Mouse (Mus musculus): ENCODE measurements around the gene Cep170b. TPM values are rescaled to one million over a fixed set of nuclear protein-coding genes. Genes with fewer than 3 reads are reported as not detected.

Gene Cep170b
- total RNA-seq, 4 experiments from 2014 or later: 252 to 327 (median 295) TPM

Small RNA genes within 50 kb of the gene (microRNA-seq; reads per million reads assigned to microRNA genes)
- 1.3 to 2.2 reads per million in 2 experiments for gene Mir6940

Other genes starting within 250 kb of the Cep170b start
- gene A530016L24Rik, start 231.0 kb upstream of the Cep170b start, total RNA-seq (2022): under 1 TPM; 0.20 to 0.37 (median 0.34) TPM
- 100 to 1,000 TPM; 115 to 127 (median 124) TPM for gene Tmem179, start 203.7 kb upstream of the Cep170b start, total RNA-seq (2022)
- gene Inf2, start 131.7 kb upstream of the Cep170b start, total RNA-seq (2022): 100 to 1,000 TPM; 171 to 194 (median 182) TPM
- 10 to 100 TPM; 21.8 to 41.0 (median 28.6) TPM for gene Adssl1, start 100.4 kb upstream of the Cep170b start, total RNA-seq (2022)
- 10 to 100 TPM; 16.8 to 26.8 (median 23.8) TPM for gene Siva1, start 75.8 kb upstream of the Cep170b start, total RNA-seq (2022)
- 100 to 1,000 TPM; 158 to 174 (median 171) TPM for gene Akt1, start 45.6 kb upstream of the Cep170b start, total RNA-seq (2022)
- 1 to 10 TPM in 2 of 4 experiments, under 1 TPM in 2; 0.81 to 1.7 (median 1.1) TPM for gene Zbtb42, start 41.6 kb upstream of the Cep170b start, total RNA-seq (2022)
- 10 to 100 TPM in 3 of 4 experiments, 1 to 10 TPM in 1; 10.0 to 22.8 (median 16.5) TPM for gene Pld4, start 40.2 kb downstream of the Cep170b start, total RNA-seq (2022)
- 1 to 10 TPM; 7.5 to 9.3 (median 8.1) TPM for gene Ahnak2, start 82.2 kb downstream of the Cep170b start, total RNA-seq (2022)
- gene Clba1, start 88.5 kb downstream of the Cep170b start, total RNA-seq (2022): 10 to 100 TPM; 15.1 to 16.5 (median 16.1) TPM
- gene Cdca4, start 109.0 kb downstream of the Cep170b start, total RNA-seq (2022): 10 to 100 TPM in 3 of 4 experiments, 1 to 10 TPM in 1; 9.5 to 12.3 (median 10.2) TPM
- gene Gpr132, start 147.8 kb downstream of the Cep170b start, total RNA-seq (2022): under 1 TPM in 3 of 4 experiments, not detected in 1; 0.14 to 0.23 (median 0.15) TPM
- gene Jag2, start 209.3 kb downstream of the Cep170b start, total RNA-seq (2022): 10 to 100 TPM; 48.1 to 69.9 (median 58.9) TPM
- gene Nudt14, start 221.7 kb downstream of the Cep170b start, total RNA-seq (2022): 10 to 100 TPM in 3 of 4 experiments, 1 to 10 TPM in 1; 9.8 to 17.1 (median 11.8) TPM